Mouse (Mus musculus): Measurements from ENCODE around the gene Rtp1. TPM values are rescaled to one million over a fixed set of nuclear protein-coding genes. Genes with fewer than 3 reads are reported as not detected.

The Rtp1 gene
- polyA plus RNA-seq, 1 experiment from 2014 or later: not detected

Other genes with a start within 250 kb of the Rtp1 start
- 16.3 and 18.5 TPM in 2 replicates for gene St6gal1, start 204.4 kb upstream of the Rtp1 start, polyA plus RNA-seq (2014; fragmentation: Nextera tagmentation; extraction: Ambion mirVana)
- 2.8 and 3.9 TPM in 2 replicates for gene Rtp4, start 91.2 kb downstream of the Rtp1 start, polyA plus RNA-seq (2014; fragmentation: Nextera tagmentation; extraction: Ambion mirVana)
- 10.2 and 13.6 TPM in 2 replicates for gene Masp1, start 91.7 kb downstream of the Rtp1 start, polyA plus RNA-seq (2014; fragmentation: Nextera tagmentation; extraction: Ambion mirVana)